Mouse (Mus musculus) liver, postnatal 0 days (tissue): ENCODE results near the gene Ankrd39.

Experiments used
- CTCF ChIP-seq: sonication (generic); IDR thresholded peaks from 2 replicates; pipeline ENCODE4 v1.5.1; 2016; ENCODE audit warnings: antibody characterized with exemption, low read depth
- EP300 ChIP-seq: IDR thresholded peaks from 2 replicates; pipeline ENCODE4 v1.6.1; 2016; ENCODE audit warnings: antibody characterized with exemption, low read depth, mild to moderate bottlenecking

DNA sequence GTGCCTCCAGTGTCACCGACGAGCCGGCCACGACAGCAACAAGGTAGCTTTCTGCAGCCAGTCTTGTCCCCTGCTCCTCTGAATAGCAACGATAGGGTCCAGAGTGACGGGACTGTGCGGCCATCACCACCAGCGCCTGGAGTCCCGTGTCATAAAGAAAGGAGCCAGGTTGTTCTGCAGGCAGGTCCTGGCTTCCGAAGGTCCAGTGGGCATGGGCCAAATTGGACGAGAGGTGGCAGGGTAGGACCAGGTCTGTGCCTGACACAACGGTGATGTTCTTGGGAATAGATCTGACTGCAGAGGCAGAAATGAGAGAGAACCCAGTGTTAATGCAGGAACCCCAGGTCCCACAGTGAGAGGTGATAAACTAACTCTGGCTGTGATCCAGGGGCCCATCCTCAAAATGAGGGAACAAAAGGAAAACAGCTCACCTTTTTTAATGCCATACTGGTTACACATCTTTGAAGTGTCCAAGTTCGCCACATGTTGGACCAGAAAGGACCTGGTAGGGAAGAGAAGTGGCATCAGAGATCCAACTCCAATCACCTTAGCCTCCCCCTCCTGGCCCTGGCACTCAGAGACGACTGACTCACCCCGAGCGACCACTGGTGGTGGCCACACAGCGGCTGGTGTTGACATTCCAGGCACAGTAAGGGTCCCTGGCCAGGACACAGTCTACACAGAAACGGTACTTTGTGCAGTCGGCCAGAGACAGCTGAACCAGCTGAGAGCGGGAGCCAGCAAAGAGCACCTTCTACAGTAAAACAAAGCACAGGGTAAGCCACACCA lies 3.0 kb upstream of the Ankrd39 start:
- no peak for TF ChIP-seq CTCF
- TF ChIP-seq EP300: no peak
